Mouse (Mus musculus) kidney, adult 2 months (tissue): ENCODE results near the gene 1700016H13Rik. TPM values are rescaled to one million over a fixed set of nuclear protein-coding genes. Genes with fewer than 3 reads are reported as not detected.
A peak's percentile ranks its signal among the peaks of the same experiment; 100 is the strongest.

ENCODE experiments used
- DNase-seq: peaks from one replicate; pipeline ENCODE4 v3.0.0; 2021
- H3K27ac ChIP-seq: fragments of 200-500 bp; 2 replicates; pipeline ENCODE4 v1.5.1; 2012; ENCODE audit warnings: low read depth, low read length, control low read depth, inconsistent platforms; ENCODE audit not compliant: insufficient read depth
- H3K27me3 ChIP-seq: fragments of 200-500 bp; replicated peaks from 2 replicates; pipeline ENCODE4 v1.6.1; 2012; ENCODE audit warnings: mild to moderate bottlenecking, moderate library complexity, low read length, inconsistent platforms; ENCODE audit not compliant: control insufficient read depth, insufficient read depth
- H3K36me3 ChIP-seq: fragments of 200-500 bp; 2 replicates; pipeline ENCODE4 v1.6.1; 2012; ENCODE audit warnings: mild to moderate bottlenecking, moderate library complexity, low read length, inconsistent platforms; ENCODE audit not compliant: control insufficient read depth, insufficient read depth
- H3K4me1 ChIP-seq: fragments of 200-500 bp; 2 replicates; pipeline ENCODE4 v1.6.1; 2011; ENCODE audit warnings: low read length; ENCODE audit not compliant: control insufficient read depth, insufficient read depth
- H3K4me3 ChIP-seq: fragments of 200-500 bp; 2 replicates; pipeline ENCODE4 v1.5.1; 2011; ENCODE audit warnings: mild to moderate bottlenecking, low read depth, low read length, control low read depth; ENCODE audit not compliant: insufficient read depth
- CTCF ChIP-seq: fragments of 200-500 bp; conservative IDR thresholded peaks from 2 replicates; pipeline ENCODE4 v1.5.1; 2011; ENCODE audit warnings: low read depth, mild to moderate bottlenecking, control low read depth, low read length, moderate library complexity, mixed read lengths; ENCODE audit not compliant: insufficient read depth, insufficient read length
- POLR2A ChIP-seq: fragments of 200-500 bp; IDR thresholded peaks from one replicate; pipeline ENCODE4 v1.6.1; 2011; ENCODE audit warnings: low read depth, low read length, control low read depth
- WGBS: fragments of 180-500 bp; shearing (Covaris S2); methylation state at CpG from one replicate; pipeline ENCODE4 v1.1.7; 2018; 5-methylcytosine and 5-hydroxymethylcytosine counted together
- polyA plus RNA-seq: library from polyadenylated mRNA; depleted of rRNA; stranded (reverse); fragments of >200 nt; gene quantifications from 2 replicates; pipeline ENCODE4 v1.2.3, GENCODE M21; 2012

The 1700016H13Rik gene
- polyA plus RNA-seq, 1 experiment, result not detected

GRCm38 (mm10) chr5:103690190-103690589, 34.4 kb upstream of the 1700016H13Rik start:
- no peak overlapping the region for H3K27ac ChIP-seq
- no peaks in the 10 kb centered on the region; the same call in 1 of the 2 replicates for H3K4me1 ChIP-seq
- H3K4me3 ChIP-seq, result no peak overlapping the region
- no peak for DNase-seq
- H3K36me3 ChIP-seq, result no peaks in the 10 kb centered on the region
- 83% methylated on average over 8 of the region's 8 CpGs for WGBS
- H3K27me3 ChIP-seq, result no peaks in the 10 kb centered on the region
- TF ChIP-seq CTCF (no peak), POLR2A (no peak)

GRCm38 (mm10) chr5:103689645-103690044, 33.8 kb upstream of the 1700016H13Rik start:
- Histone ChIP-seq H3K4me3 (no peak overlapping the region), H3K27me3 (no peaks in the 10 kb centered on the region), H3K27ac (no peak overlapping the region), H3K36me3 (no peaks in the 10 kb centered on the region), H3K4me1 (no peaks in the 10 kb centered on the region; the same call in 1 of the 2 replicates)
- no peak for DNase-seq
- 90% methylated on average over 5 of the region's 5 CpGs for WGBS
- TF ChIP-seq POLR2A (no peak), CTCF (no peak)

GRCm38 (mm10) chr5:103681824-103682223, 26.0 kb upstream of the 1700016H13Rik start:
- Histone ChIP-seq H3K27me3 (no peaks in the 10 kb centered on the region), H3K36me3 (no peaks in the 10 kb centered on the region), H3K27ac (no peak overlapping the region), H3K4me3 (no peak overlapping the region), H3K4me1 (no peaks in the 10 kb centered on the region)
- no peak for DNase-seq
- 43% methylated on average over 3 of the region's 3 CpGs for whole genome bisulfite sequencing
- no peak for TF ChIP-seq POLR2A
- TF ChIP-seq CTCF, result no peak

GRCm38 (mm10) chr5:103680381-103680780, 24.6 kb upstream of the 1700016H13Rik start:
- WGBS, result 41% methylated on average over 4 of the region's 4 CpGs
- peak; percentile 85 for DNase-seq
- Histone ChIP-seq H3K27me3 (no peaks in the 10 kb centered on the region), H3K27ac (no peak overlapping the region), H3K36me3 (no peaks in the 10 kb centered on the region), H3K4me1 (no peaks in the 10 kb centered on the region), H3K4me3 (no peak overlapping the region)
- TF ChIP-seq CTCF, result peak; percentile 95
- no peak for TF ChIP-seq POLR2A

- no peak for DNase-seq
- no peak overlapping the region for H3K4me3 ChIP-seq
- 89% methylated on average over 5 of the region's 5 CpGs for WGBS
- H3K27ac ChIP-seq, result no peak overlapping the region
- no peaks in the 10 kb centered on the region for H3K27me3 ChIP-seq
- no peaks in the 10 kb centered on the region for H3K4me1 ChIP-seq
- no peak for TF ChIP-seq POLR2A
- no peak for TF ChIP-seq CTCF
- H3K36me3 ChIP-seq, result no peaks in the 10 kb centered on the region
Observed at GRCm38 (mm10) chr5:103678974-103679373, 23.2 kb upstream of the 1700016H13Rik start.

- Histone ChIP-seq H3K36me3 (no peaks in the 10 kb centered on the region), H3K27ac (no peak overlapping the region), H3K27me3 (no peaks in the 10 kb centered on the region), H3K4me3 (no peak overlapping the region), H3K4me1 (no peaks in the 10 kb centered on the region)
- TF ChIP-seq CTCF (no peak), POLR2A (no peak)
- no peak for DNase-seq
- WGBS, result 76% methylated on average over 6 of the region's 6 CpGs
Observed at GRCm38 (mm10) chr5:103677894-103678293, 22.1 kb upstream of the 1700016H13Rik start.

- H3K4me1 ChIP-seq, result no peaks in the 10 kb centered on the region
- DNase-seq, result no peak
- TF ChIP-seq POLR2A, result no peak
- no peak for TF ChIP-seq CTCF
- 63% methylated on average over 6 of the region's 6 CpGs for WGBS
- H3K27ac ChIP-seq, result no peak overlapping the region; the same call in 1 of the 2 replicates
- no peaks in the 10 kb centered on the region for H3K27me3 ChIP-seq
- H3K4me3 ChIP-seq, result no peak overlapping the region
- H3K36me3 ChIP-seq, result no peaks in the 10 kb centered on the region
Observed at GRCm38 (mm10) chr5:103676289-103676881, 20.6 kb upstream of the 1700016H13Rik start.

- WGBS, result 76% methylated on average over 6 of the region's 6 CpGs
- H3K27ac ChIP-seq, result no peak overlapping the region
- DNase-seq, result no peak
- TF ChIP-seq POLR2A (no peak), CTCF (no peak)
- no peaks in the 10 kb centered on the region for H3K36me3 ChIP-seq
- H3K4me1 ChIP-seq, result no peaks in the 10 kb centered on the region
- H3K4me3 ChIP-seq, result no peak overlapping the region
- H3K27me3 ChIP-seq, result no peaks in the 10 kb centered on the region
Observed at GRCm38 (mm10) chr5:103674482-103674881, 18.7 kb upstream of the 1700016H13Rik start.
